Mouse (Mus musculus) lung, embryonic 16.5 days (tissue): ENCODE data around the gene Pde8a. TPM values are rescaled to one million over a fixed set of nuclear protein-coding genes. Genes with fewer than 3 reads are reported as not detected.

Experiments
- ATAC-seq: fragments of 200-750 bp; cut with Nextera tagmentation; 2 replicates; pipeline ENCODE4 v1.8.0; 2017; ENCODE audit warnings: low read depth, mild to moderate bottlenecking, moderate library complexity
- H3K27ac ChIP-seq: fragments of 300-500 bp; sonication (generic); 2 replicates; pipeline ENCODE4 v1.5.1; 2014; ENCODE audit warnings: mild to moderate bottlenecking, control low read depth, low read length
- H3K27me3 ChIP-seq: fragments of 300-500 bp; sonication (generic); 2 replicates; pipeline ENCODE4 v1.6.1; 2014; ENCODE audit warnings: low read depth, low read length, mixed read lengths; ENCODE audit not compliant: control insufficient read depth, insufficient read depth
- H3K36me3 ChIP-seq: fragments of 300-500 bp; sonication (generic); 2 replicates; pipeline ENCODE4 v1.6.1; 2014; ENCODE audit warnings: low read length; ENCODE audit not compliant: control insufficient read depth, insufficient read depth
- H3K4me1 ChIP-seq: fragments of 300-500 bp; sonication (generic); replicated peaks from 2 replicates; pipeline ENCODE4 v1.6.1; 2014; ENCODE audit warnings: low read length, mixed read lengths; ENCODE audit not compliant: control insufficient read depth, insufficient read depth
- H3K4me2 ChIP-seq: fragments of 300-500 bp; sonication (generic); 2 replicates; pipeline ENCODE4 v1.6.1; 2014; ENCODE audit warnings: low read depth, low read length, control low read depth
- H3K4me3 ChIP-seq: fragments of 300-500 bp; sonication (generic); 2 replicates; pipeline ENCODE4 v1.5.1; 2014; ENCODE audit warnings: mild to moderate bottlenecking, low read length, control low read depth
- H3K9ac ChIP-seq: fragments of 300-500 bp; sonication (generic); 2 replicates; pipeline ENCODE4 v1.6.1; 2014; ENCODE audit warnings: low read length, control low read depth
- H3K9me3 ChIP-seq: fragments of 300-500 bp; sonication (generic); 2 replicates; pipeline ENCODE4 v1.6.1; 2016; ENCODE audit warnings: low read length; ENCODE audit not compliant: control insufficient read depth
- WGBS: fragments of 180-500 bp; shearing (Covaris S2); extraction: QIAGEN DNeasy Blood & Tissue Kit; methylation state at CpG from one replicate; pipeline ENCODE4 v1.1.7; 2014; 5-methylcytosine and 5-hydroxymethylcytosine counted together
- polyA plus RNA-seq: library from polyadenylated mRNA; unstranded; fragments of >200 nt; fragmentation: Nextera tagmentation; extraction: Ambion mirVana; gene quantifications from 2 replicates; pipeline ENCODE4 v1.2.1, GENCODE M21; 2015

Gene Pde8a
- polyA plus RNA-seq, 1 experiment from 2014 or later, result 2.9 TPM

- H3K9ac ChIP-seq, result no peak overlapping the region
- H3K4me3 ChIP-seq, result no peak overlapping the region
- H3K27me3 ChIP-seq, result peaks cover 4% of the 10 kb centered on the region; the same call in 1 of the 2 replicates
- no peak for ATAC-seq
- no peak overlapping the region for H3K27ac ChIP-seq
- no peaks in the 10 kb centered on the region for H3K9me3 ChIP-seq
- no peak overlapping the region for H3K4me2 ChIP-seq
- no peaks in the 10 kb centered on the region; the same call in 1 of the 2 replicates for H3K4me1 ChIP-seq
- 20% methylated on average over 5 of the region's 5 CpGs for WGBS
- no peaks in the 10 kb centered on the region for H3K36me3 ChIP-seq
Measured at GRCm38 (mm10) chr7:81371811-81372210, 158.4 kb downstream of the Pde8a start.

- no peak overlapping the region for H3K9ac ChIP-seq
- no peak overlapping the region for H3K27ac ChIP-seq
- peak; percentile 64 for ATAC-seq
- WGBS, result 8% methylated on average over 13 of the region's 13 CpGs
- H3K36me3 ChIP-seq, result no peaks in the 10 kb centered on the region
- H3K27me3 ChIP-seq, result peaks cover 4% of the 10 kb centered on the region; the same call in 1 of the 2 replicates
- no peaks in the 10 kb centered on the region; the same call in 1 of the 2 replicates for H3K4me1 ChIP-seq
- no peaks in the 10 kb centered on the region for H3K9me3 ChIP-seq
- H3K4me2 ChIP-seq, result peak overlapping the region; percentile 39
- no peak overlapping the region for H3K4me3 ChIP-seq
Measured at GRCm38 (mm10) chr7:81372337-81372920, 159.0 kb downstream of the Pde8a start.

- Histone ChIP-seq H3K9ac (no peak overlapping the region), H3K4me2 (no peak overlapping the region), H3K36me3 (no peaks in the 10 kb centered on the region), H3K9me3 (no peaks in the 10 kb centered on the region), H3K4me1 (no peaks in the 10 kb centered on the region), H3K4me3 (no peak overlapping the region), H3K27me3 (no peaks in the 10 kb centered on the region), H3K27ac (no peak overlapping the region)
- ATAC-seq, result no peak
- WGBS, result 63% methylated on average over 1 of the region's 1 CpGs
Measured at GRCm38 (mm10) chr7:81379363-81379762, 166.0 kb downstream of the Pde8a start.

Other genes starting within 250 kb of the Pde8a start
- gene Zfp592, start 219.9 kb upstream of the Pde8a start, polyA plus RNA-seq, result 13.5 and 15.3 TPM in 2 replicates
- 0.97 TPM in 2 replicates for gene Alpk3, start 156.0 kb upstream of the Pde8a start, polyA plus RNA-seq
- 0.06 TPM in 1 of 2 replicates, not detected in the other for gene Slc28a1, start 98.8 kb upstream of the Pde8a start, polyA plus RNA-seq
- 1,215 and 1,240 TPM in 2 replicates for gene Rps17, start 131.7 kb downstream of the Pde8a start, polyA plus RNA-seq
- 0.98 and 1.9 TPM in 2 replicates for gene Cpeb1, start 241.9 kb downstream of the Pde8a start, polyA plus RNA-seq